Mouse (Mus musculus) neural tube, embryonic 12.5 days (tissue): ENCODE results near the gene Foxj3. TPM values are rescaled to one million over a fixed set of nuclear protein-coding genes. Genes with fewer than 3 reads are reported as not detected.

Source experiments
- ATAC-seq: fragments of 200-750 bp; cut with Nextera tagmentation; 2 replicates; pipeline ENCODE4 v1.8.0; 2017; ENCODE audit warnings: low read depth, mild to moderate bottlenecking, moderate TSS enrichment, moderate library complexity; ENCODE audit not compliant: low FRiP score
- H3K27ac ChIP-seq: fragments of 300-500 bp; sonication (generic); 2 replicates; pipeline ENCODE4 v1.5.1; 2016
- H3K27me3 ChIP-seq: fragments of 300-500 bp; sonication (generic); replicated peaks from 2 replicates; pipeline ENCODE4 v1.6.1; 2016; ENCODE audit warnings: mild to moderate bottlenecking
- H3K36me3 ChIP-seq: fragments of 300-500 bp; sonication (generic); 2 replicates; pipeline ENCODE4 v1.6.1; 2016; ENCODE audit warnings: mild to moderate bottlenecking
- H3K4me1 ChIP-seq: fragments of 300-500 bp; sonication (generic); 2 replicates; pipeline ENCODE4 v1.6.1; 2016
- H3K4me2 ChIP-seq: fragments of 300-500 bp; sonication (generic); replicated peaks from 2 replicates; pipeline ENCODE4 v1.6.1; 2016; ENCODE audit warnings: mild to moderate bottlenecking
- H3K4me3 ChIP-seq: fragments of 300-500 bp; sonication (generic); 2 replicates; pipeline ENCODE4 v1.5.1; 2016
- H3K9ac ChIP-seq: fragments of 300-500 bp; sonication (generic); 2 replicates; pipeline ENCODE4 v1.6.1; 2016; ENCODE audit warnings: mild to moderate bottlenecking
- H3K9me3 ChIP-seq: fragments of 300-500 bp; sonication (generic); 2 replicates; pipeline ENCODE4 v1.6.1; 2016; ENCODE audit warnings: mild to moderate bottlenecking
- WGBS: fragments of 180-500 bp; shearing (Covaris S2); methylation state at CpG from one replicate; pipeline ENCODE4 v1.1.7; 2016; 5-methylcytosine and 5-hydroxymethylcytosine counted together
- polyA plus RNA-seq: library from polyadenylated mRNA; unstranded; fragments of >200 nt; fragmentation: Nextera tagmentation; extraction: Ambion mirVana; gene quantifications from 2 replicates; pipeline ENCODE4 v1.2.1, GENCODE M21; 2016

The Foxj3 gene
- polyA plus RNA-seq, 1 experiment from 2014 or later = 25.2 TPM

DNA sequence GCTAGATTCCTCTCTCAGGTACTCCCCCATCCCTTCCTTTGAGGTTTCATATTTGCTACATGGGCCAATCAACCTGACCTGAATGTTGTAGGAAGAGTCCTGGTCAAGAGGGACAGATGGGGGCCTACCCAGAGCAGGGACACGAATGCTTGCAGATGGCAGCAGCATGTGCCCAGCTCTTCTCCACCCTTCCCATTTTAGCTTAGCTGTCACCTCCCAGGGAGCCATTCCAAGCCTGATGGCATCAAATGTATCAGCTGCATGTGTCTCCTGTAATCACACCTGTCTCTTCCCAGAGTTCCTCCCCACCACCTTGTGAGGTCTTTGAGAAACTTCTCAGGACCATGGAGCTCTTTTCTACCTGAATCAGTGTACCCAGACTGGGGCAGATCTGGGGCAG, 120.2 kb downstream of the Foxj3 start:
- peaks cover 14% of the 10 kb centered on the region for H3K9me3 ChIP-seq
- H3K27me3 ChIP-seq = no peaks in the 10 kb centered on the region
- H3K27ac ChIP-seq = no peak overlapping the region
- no peak overlapping the region for H3K9ac ChIP-seq
- no peak for ATAC-seq
- H3K4me3 ChIP-seq = no peak overlapping the region
- WGBS = 59% methylated on average over 1 of the region's 1 CpGs
- H3K36me3 ChIP-seq = no peaks in the 10 kb centered on the region
- no peak overlapping the region for H3K4me2 ChIP-seq
- no peaks in the 10 kb centered on the region for H3K4me1 ChIP-seq

DNA sequence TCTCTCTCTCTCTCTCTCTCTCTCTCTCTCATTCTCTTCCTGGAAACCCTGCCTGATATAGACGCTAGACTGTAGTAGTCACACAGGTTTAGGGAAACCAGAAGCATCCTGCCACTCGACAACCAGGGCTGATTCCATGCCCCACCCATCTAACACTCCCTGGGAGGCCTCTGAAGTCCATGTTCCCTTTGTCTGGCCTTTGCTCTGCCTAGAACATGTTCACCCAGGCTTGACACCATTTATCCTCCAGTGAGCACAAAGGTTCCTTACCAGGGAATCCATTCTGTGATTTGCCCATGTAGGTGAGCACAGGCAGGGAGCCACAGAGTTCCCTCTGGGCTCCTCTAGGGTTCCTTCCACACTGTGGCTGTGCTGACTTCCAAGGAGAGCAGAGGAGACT, 121.4 kb downstream of the Foxj3 start:
- H3K9ac ChIP-seq = no peak overlapping the region
- no peaks in the 10 kb centered on the region for H3K27me3 ChIP-seq
- H3K4me3 ChIP-seq = no peak overlapping the region
- no peaks in the 10 kb centered on the region for H3K4me1 ChIP-seq
- no peak for ATAC-seq
- H3K4me2 ChIP-seq = no peak overlapping the region
- 33% methylated on average over 1 of the region's 2 CpGs for WGBS
- no peaks in the 10 kb centered on the region for H3K36me3 ChIP-seq
- H3K27ac ChIP-seq = no peak overlapping the region
- peaks cover 9% of the 10 kb centered on the region for H3K9me3 ChIP-seq

DNA sequence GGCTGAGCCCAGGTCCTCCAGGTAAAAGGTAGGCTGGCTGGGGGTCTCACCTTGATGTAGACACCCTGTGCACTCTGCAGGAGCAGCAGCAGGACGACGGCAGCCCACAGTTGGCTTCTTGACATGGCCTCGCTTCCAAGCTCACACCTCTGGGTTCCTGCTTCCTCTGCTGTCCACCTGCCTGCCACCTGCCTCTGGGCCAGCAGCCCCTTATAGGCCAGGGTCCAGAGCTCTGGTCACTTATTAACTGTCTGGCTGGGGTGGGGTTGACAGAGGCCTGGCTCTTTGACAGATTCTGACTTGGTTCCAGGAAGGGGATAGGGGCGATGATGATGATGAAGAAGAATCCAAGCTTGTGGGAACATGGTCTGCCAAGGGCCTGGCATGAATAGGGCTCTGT, 121.9 kb downstream of the Foxj3 start, which contains the start of gene Guca2b:
Guca2b (minus strand) TSS at position 224 of the 400 bp plus-strand sequence.
- Histone ChIP-seq H3K4me3 (no peak within 1 kb of the TSS), H3K36me3 (no peaks in the 10 kb centered on the region), H3K4me1 (no peaks in the 10 kb centered on the region), H3K27ac (no peak within 1 kb of the TSS), H3K9ac (no peak within 1 kb of the TSS), H3K4me2 (no peak within 1 kb of the TSS), H3K9me3 (0 out of 2 replicates have a peak, but pooled peaks cover 4% of the 10 kb centered on the region), H3K27me3 (no peaks in the 10 kb centered on the region)
- no peak for ATAC-seq
- 92% methylated on average over 4 of the region's 4 CpGs for WGBS

DNA sequence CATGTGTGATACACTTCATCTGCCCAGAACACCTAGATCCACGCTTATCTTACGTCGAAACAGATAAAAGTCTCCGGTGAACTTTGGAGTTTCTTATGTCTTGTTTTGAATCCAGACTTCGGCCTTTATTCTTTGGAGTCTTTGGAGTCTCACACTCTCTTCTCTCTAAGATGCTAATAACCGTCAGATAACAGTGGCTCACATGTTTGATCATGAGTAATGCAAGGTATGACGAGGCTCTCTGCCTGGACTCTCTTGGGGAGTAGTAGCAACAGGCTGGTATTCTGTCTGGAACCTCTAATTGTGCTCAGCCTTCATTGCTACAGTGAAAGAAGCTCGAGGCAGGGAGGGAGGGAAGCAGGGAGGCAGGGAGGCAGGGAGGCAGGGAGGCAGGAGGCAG, 123.2 kb downstream of the Foxj3 start:
- Histone ChIP-seq H3K4me1 (no peaks in the 10 kb centered on the region), H3K9ac (no peak overlapping the region), H3K4me2 (no peak overlapping the region), H3K36me3 (no peaks in the 10 kb centered on the region), H3K9me3 (no peaks in the 10 kb centered on the region), H3K27ac (no peak overlapping the region), H3K27me3 (no peaks in the 10 kb centered on the region), H3K4me3 (no peak overlapping the region)
- 84% methylated on average over 8 of the region's 8 CpGs for WGBS
- no peak for ATAC-seq

DNA sequence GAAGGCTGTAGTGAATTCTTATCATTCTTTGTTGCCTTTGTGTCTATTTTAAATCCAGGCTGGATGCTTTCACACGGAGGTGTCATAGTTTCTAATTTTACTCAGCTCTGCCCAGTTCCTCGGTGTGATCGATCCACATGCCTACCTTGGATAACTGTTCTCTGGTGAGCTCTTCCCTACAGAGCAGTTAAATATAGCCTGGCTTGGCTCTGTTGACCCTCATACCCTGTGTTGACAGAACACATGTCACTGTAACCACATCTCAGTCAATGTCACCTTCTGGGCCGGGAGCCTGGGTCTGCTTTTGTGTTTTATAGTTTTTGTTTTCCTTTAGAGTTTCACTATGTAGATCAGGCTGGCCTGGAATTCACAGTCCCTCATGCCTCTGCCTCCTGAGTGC, 125.3 kb downstream of the Foxj3 start:
- no peak for ATAC-seq
- WGBS = 86% methylated on average over 4 of the region's 4 CpGs
- H3K4me3 ChIP-seq = no peak overlapping the region
- H3K36me3 ChIP-seq = no peaks in the 10 kb centered on the region
- no peak overlapping the region for H3K4me2 ChIP-seq
- H3K27me3 ChIP-seq = no peaks in the 10 kb centered on the region
- H3K27ac ChIP-seq = no peak overlapping the region
- H3K9me3 ChIP-seq = no peaks in the 10 kb centered on the region
- H3K4me1 ChIP-seq = no peaks in the 10 kb centered on the region
- H3K9ac ChIP-seq = no peak overlapping the region

DNA sequence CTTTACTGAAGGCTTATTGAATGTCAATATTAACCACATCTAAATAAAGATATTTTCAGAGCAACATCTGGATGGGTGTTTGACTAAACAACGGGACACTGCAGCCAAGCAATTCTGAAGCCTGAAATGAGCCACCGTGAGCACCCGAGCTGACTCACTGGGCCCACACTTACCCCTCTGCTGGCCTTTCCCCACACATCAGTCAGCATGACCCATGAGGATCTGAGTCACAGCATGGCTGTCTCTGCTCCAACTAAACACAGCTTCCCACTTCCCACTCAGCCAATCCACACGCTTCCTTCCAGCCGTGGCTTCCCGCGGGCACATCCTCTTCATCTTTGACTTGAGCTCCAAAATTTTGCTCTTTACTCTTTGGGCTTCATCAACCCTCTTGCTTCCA, 126.2 kb downstream of the Foxj3 start:
- Histone ChIP-seq H3K27ac (no peak overlapping the region), H3K4me3 (no peak overlapping the region), H3K9me3 (no peaks in the 10 kb centered on the region), H3K4me2 (no peak overlapping the region), H3K9ac (no peak overlapping the region), H3K36me3 (no peaks in the 10 kb centered on the region), H3K4me1 (no peaks in the 10 kb centered on the region), H3K27me3 (no peaks in the 10 kb centered on the region)
- 91% methylated on average over 7 of the region's 7 CpGs for WGBS
- ATAC-seq = no peak

DNA sequence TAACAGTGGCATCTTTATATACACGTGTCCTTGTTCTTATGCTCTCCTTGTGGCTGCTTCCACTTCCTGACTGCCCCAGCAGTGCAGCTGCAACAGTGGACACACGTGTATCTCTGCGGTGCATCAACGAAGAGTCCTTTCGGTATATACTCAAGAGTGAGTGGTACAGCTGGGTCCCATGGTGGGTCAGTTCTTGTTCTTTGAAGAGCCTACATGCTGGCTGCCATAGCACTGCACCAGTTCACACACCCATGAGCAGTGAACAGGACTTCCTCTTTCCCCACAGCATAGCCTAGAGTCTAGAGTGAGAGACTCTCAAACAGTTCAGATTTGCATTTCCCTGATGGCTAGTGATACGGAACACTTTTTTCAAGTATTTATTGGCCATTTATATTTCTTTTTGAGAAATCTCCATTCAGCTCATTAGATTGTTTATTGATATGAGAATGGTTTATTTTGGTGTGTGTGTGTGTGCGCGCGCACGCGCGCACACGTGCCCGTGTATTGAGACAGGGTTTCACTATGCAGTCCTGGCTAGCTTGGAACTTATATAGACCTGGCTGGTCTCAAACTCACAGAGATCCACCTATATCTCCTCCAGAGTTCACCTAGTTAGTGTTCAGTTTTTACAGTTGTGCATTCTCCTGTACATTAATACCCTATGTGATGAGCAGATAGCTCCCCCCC, 126.7 kb downstream of the Foxj3 start:
- WGBS = 92% methylated on average over 14 of the region's 14 CpGs
- H3K27ac ChIP-seq = no peak overlapping the region
- no peak for ATAC-seq

DNA sequence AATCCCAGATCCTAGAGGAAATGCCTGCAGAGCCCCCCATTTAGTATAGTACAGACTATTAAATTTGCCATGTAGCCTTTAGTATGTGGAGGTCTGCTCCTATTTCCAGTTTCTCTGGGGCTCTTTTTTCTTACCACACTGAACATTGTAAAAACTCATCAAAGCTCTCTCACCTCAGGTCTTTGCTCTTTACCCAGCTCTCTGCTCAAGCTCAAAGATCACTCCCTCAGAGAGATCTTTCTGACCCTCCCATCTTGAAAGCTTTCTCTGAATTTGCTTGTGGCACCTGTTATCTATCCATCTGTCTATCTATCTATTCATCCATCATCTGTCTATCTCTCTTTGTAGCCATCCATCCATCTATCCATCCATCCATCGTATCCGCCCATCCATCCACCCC, 128.4 kb downstream of the Foxj3 start:
- no peak for ATAC-seq
- 94% methylated on average over 2 of the region's 2 CpGs for WGBS
- no peaks in the 10 kb centered on the region for H3K36me3 ChIP-seq
- no peaks in the 10 kb centered on the region for H3K27me3 ChIP-seq
- no peak overlapping the region for H3K4me2 ChIP-seq
- no peak overlapping the region for H3K4me3 ChIP-seq
- no peak overlapping the region for H3K27ac ChIP-seq
- no peaks in the 10 kb centered on the region for H3K9me3 ChIP-seq
- no peak overlapping the region for H3K9ac ChIP-seq
- H3K4me1 ChIP-seq = no peaks in the 10 kb centered on the region

More for the DNA sequence above, 126.7 kb downstream of the Foxj3 start:
- no peak overlapping the region for H3K9ac ChIP-seq
- H3K4me2 ChIP-seq = no peak overlapping the region
- H3K9me3 ChIP-seq = no peaks in the 10 kb centered on the region
- no peak overlapping the region for H3K4me3 ChIP-seq
- no peaks in the 10 kb centered on the region for H3K27me3 ChIP-seq
- H3K4me1 ChIP-seq = no peaks in the 10 kb centered on the region
- H3K36me3 ChIP-seq = no peaks in the 10 kb centered on the region

DNA sequence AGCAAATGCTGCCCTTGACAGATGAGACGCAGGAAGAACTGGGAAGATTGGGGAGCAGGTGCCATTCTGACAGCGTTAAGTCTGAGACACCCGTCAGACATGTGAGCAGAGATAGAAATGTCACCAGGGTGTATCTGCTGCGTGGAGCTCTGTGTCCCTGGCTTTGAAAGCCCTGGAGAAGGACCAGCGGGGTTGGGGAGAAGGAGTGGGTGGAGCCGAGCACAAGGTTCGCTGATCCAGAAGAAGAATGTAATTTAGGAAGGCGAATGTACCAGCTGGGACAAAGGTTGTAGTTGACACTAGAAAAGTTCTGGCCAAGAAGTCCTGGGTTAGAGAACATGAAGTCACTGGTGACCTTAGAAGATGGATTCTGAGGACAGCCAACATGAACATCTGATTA, 129.3 kb downstream of the Foxj3 start:
- WGBS = 47% methylated on average over 8 of the region's 8 CpGs
- Histone ChIP-seq H3K4me3 (no peak overlapping the region), H3K36me3 (no peaks in the 10 kb centered on the region), H3K4me1 (peaks cover 4% of the 10 kb centered on the region; the same call in 1 of the 2 replicates), H3K9ac (no peak overlapping the region), H3K27me3 (no peaks in the 10 kb centered on the region), H3K27ac (no peak overlapping the region), H3K4me2 (no peak overlapping the region), H3K9me3 (no peaks in the 10 kb centered on the region)
- no peak for ATAC-seq

DNA sequence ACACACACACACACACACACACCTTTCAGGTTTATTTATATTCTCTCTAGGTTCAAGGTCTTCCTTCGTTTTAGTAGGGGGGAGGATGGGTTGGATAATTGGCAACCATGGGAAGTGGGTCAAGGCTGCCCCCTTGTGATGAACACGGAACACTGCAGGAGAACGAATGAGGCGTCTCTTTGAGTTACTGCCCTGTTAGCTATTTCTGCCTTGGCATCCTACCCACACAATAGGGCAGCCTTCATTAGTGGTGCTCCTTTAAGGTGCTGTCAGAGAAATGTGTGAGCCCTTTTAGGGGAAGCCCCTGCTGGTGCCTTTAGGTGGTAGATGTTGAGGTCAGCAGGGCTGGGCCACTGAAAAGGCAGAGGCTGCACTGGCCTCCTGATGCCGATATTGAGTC, 130.7 kb downstream of the Foxj3 start:
- no peak overlapping the region for H3K9ac ChIP-seq
- no peaks in the 10 kb centered on the region for H3K27me3 ChIP-seq
- H3K4me3 ChIP-seq = no peak overlapping the region
- 35% methylated on average over 5 of the region's 5 CpGs for WGBS
- H3K27ac ChIP-seq = no peak overlapping the region
- no peaks in the 10 kb centered on the region for H3K36me3 ChIP-seq
- ATAC-seq = 0 out of 2 replicates have a peak, but pooled peaks have one; percentile 30
- no peaks in the 10 kb centered on the region for H3K9me3 ChIP-seq
- peaks cover 4% of the 10 kb centered on the region; the same call in 1 of the 2 replicates for H3K4me1 ChIP-seq
- no peak overlapping the region for H3K4me2 ChIP-seq

DNA sequence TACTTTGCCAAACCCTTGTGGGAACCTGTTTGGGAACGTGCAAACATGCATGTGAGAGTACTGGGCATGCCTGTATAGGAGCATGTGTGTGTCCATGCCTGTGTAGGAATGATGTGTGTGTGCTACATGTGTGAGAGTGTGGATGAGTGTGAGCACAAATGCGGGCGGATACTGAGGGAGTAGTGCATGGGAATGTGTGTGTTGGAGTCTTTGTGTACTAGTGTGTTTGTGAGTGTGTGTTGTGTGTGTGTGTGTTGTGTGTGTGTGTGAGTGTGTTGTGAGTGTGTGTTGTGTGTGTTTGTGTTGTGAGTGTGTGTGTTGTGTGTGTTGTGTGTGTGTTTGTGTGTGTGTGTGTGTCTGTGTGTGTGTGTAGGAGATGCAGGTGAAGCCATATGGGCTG, 131.4 kb downstream of the Foxj3 start:
- 90% methylated on average over 3 of the region's 3 CpGs for WGBS
- no peaks in the 10 kb centered on the region for H3K36me3 ChIP-seq

DNA sequence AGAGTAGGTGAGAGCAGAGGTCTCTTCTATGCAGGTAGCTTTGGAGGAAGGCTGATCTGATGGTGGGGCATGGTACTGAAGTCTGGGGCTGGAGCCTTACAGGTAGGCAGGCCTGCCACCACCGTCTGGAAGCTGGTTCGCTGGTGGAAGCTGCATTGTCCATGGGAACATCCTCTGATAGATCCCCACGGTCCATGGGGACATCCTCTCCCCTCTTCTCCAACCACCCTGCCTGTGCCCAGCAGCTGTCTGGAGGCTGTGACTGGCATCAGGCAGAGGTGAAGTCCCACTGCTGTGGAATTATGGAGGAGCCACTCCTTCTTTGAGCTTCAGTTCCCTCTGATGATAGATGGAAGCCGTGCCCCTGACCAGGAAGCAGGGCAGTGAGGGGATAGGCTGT, 131.8 kb downstream of the Foxj3 start:
- peaks cover 4% of the 10 kb centered on the region; the same call in 1 of the 2 replicates for H3K4me1 ChIP-seq
- no peak overlapping the region for H3K9ac ChIP-seq
- no peak overlapping the region for H3K4me3 ChIP-seq
- ATAC-seq = no peak
- H3K9me3 ChIP-seq = no peaks in the 10 kb centered on the region
- WGBS = 88% methylated on average over 4 of the region's 4 CpGs
- no peak overlapping the region for H3K27ac ChIP-seq
- H3K36me3 ChIP-seq = no peaks in the 10 kb centered on the region
- no peak overlapping the region for H3K4me2 ChIP-seq
- no peaks in the 10 kb centered on the region for H3K27me3 ChIP-seq

More for the DNA sequence above, 131.4 kb downstream of the Foxj3 start:
- no peak overlapping the region for H3K9ac ChIP-seq
- H3K27me3 ChIP-seq = no peaks in the 10 kb centered on the region
- no peak overlapping the region for H3K27ac ChIP-seq
- H3K4me1 ChIP-seq = peaks cover 4% of the 10 kb centered on the region; the same call in 1 of the 2 replicates
- H3K4me3 ChIP-seq = no peak overlapping the region
- H3K4me2 ChIP-seq = no peak overlapping the region
- H3K9me3 ChIP-seq = no peaks in the 10 kb centered on the region
- no peak for ATAC-seq
